Mouse (Mus musculus) heart, postnatal 0 days (tissue): ENCODE results near the gene Wdcp.

Experiments used
- CTCF ChIP-seq: IDR thresholded peaks from 2 replicates; pipeline ENCODE4 v1.5.1; 2016; ENCODE audit warnings: antibody characterized with exemption, control low read depth, low read depth
- EP300 ChIP-seq: IDR thresholded peaks from 2 replicates; pipeline ENCODE4 v1.6.1; 2016; ENCODE audit warnings: antibody characterized with exemption, low read depth

DNA sequence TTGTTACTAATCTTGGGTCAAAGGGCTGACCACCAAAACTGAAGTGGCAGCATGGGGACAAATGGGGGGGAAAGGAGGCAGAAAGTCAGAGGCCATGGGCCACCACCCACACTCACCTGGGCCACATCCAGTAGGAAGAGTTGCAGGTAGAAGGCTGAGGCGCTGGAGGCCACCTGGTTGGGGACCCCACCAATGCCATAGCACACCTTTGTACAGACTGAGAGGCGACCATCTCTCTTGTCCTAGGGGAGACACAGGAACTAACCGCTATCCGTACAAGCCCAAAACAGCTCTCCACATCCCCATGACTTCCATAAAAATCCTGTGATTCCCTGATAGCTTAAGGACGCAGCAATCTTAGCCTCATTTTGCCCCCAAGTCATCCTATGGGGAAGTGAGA, 28.2 kb downstream of the Wdcp start:
- TF ChIP-seq CTCF: no peak
- TF ChIP-seq EP300: no peak
